Mouse (Mus musculus) CH12.LX (cell line): ENCODE results near the gene Foxp1.

ENCODE experiments used
- CTCF ChIP-seq, 2 experiments: IDR thresholded peaks in 1 of 2; conservative IDR thresholded peaks in 1 of 2; 2 replicates each; pipeline ENCODE4 v1.5.1; 2011 to 2012; ENCODE audit warnings: low read depth in 2 of 2, low read length in 2 of 2, improper control_type of control experiment in 1 of 2, inconsistent platforms in 1 of 2, mild to moderate bottlenecking in 1 of 2, moderate library complexity in 1 of 2
- E2F4 ChIP-seq: IDR thresholded peaks from 2 replicates; pipeline ENCODE4 v1.6.1; 2011; ENCODE audit warnings: low read depth, low read length, improper control_type of control experiment; ENCODE audit not compliant: insufficient replicate concordance
- EP300 ChIP-seq: IDR thresholded peaks from 2 replicates; pipeline ENCODE4 v1.6.1; 2011; ENCODE audit warnings: low read length, improper control_type of control experiment
- ETS1 ChIP-seq: conservative IDR thresholded peaks from 2 replicates; pipeline ENCODE4 v1.6.1; 2012; ENCODE audit warnings: low read depth, mild to moderate bottlenecking, inconsistent platforms, low read length, improper control_type of control experiment, moderate library complexity
- JUN ChIP-seq: IDR thresholded peaks from 2 replicates; pipeline ENCODE4 v1.6.1; 2011; ENCODE audit warnings: low read depth, mild to moderate bottlenecking, low read length, improper control_type of control experiment, moderate library complexity; ENCODE audit not compliant: insufficient read depth
- MEF2A ChIP-seq: IDR thresholded peaks from 2 replicates; pipeline ENCODE4 v1.6.1; 2014; ENCODE audit warnings: low read depth, mild to moderate bottlenecking, inconsistent platforms, low read length, improper control_type of control experiment, borderline replicate concordance
- MXI1 ChIP-seq: IDR thresholded peaks from 2 replicates; pipeline ENCODE4 v1.6.1; 2011; ENCODE audit warnings: mild to moderate bottlenecking, low read depth, low read length, improper control_type of control experiment
- NELFE ChIP-seq: IDR thresholded peaks from 2 replicates; pipeline ENCODE4 v1.6.1; 2011; ENCODE audit warnings: low read depth, low read length, improper control_type of control experiment
- NRF1 ChIP-seq: IDR thresholded peaks from 2 replicates; pipeline ENCODE4 v1.6.1; 2014; ENCODE audit warnings: low read depth, mild to moderate bottlenecking, inconsistent platforms, low read length, improper control_type of control experiment, moderate library complexity
- PAX5 ChIP-seq: IDR thresholded peaks from 2 replicates; pipeline ENCODE4 v1.6.1; 2012; ENCODE audit warnings: low read length, inconsistent platforms, mixed read lengths
- POLR2A ChIP-seq: IDR thresholded peaks from 2 replicates; pipeline ENCODE4 v1.6.1; 2011; ENCODE audit warnings: low read depth, mild to moderate bottlenecking, improper control_type of control experiment, low read length
- UBTF ChIP-seq: IDR thresholded peaks from 2 replicates; pipeline ENCODE4 v1.6.1; 2012; ENCODE audit warnings: low read depth, mild to moderate bottlenecking, inconsistent platforms, low read length, improper control_type of control experiment, moderate library complexity
- USF1 ChIP-seq: IDR thresholded peaks from 2 replicates; pipeline ENCODE4 v1.6.1; 2014; ENCODE audit warnings: low read depth, mild to moderate bottlenecking, inconsistent platforms, low read length, improper control_type of control experiment
- ZC3H11A ChIP-seq: IDR thresholded peaks from 2 replicates; pipeline ENCODE4 v1.6.1; 2012; ENCODE audit warnings: low read depth, mild to moderate bottlenecking, inconsistent platforms, low read length, improper control_type of control experiment

DNA sequence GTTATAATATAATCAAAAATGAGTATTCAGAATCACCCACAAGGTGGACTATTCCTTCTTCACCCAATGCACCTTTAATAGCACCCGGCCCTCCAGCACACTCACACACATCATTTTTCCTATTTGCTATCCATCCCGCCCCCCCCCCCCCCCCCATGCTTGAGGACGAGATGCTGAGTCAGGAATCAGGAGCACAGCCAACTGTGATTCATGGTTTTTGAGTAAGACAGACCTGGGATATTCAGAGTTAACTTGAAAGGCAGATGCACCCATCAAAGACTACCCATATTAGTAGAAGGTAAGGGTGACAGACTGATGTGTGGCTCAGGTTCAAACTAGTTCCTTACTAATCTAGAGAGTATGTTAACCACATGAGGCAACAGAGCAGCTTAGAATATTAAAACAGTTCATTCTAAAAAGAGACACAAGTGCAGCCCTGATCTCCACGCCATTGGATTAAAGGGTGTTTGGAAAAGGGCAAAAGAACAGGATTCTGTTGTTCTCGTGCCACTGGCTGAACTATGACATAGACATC lies 273.0 kb downstream of the Foxp1 start:
- no peak for TF ChIP-seq E2F4
- no peak for TF ChIP-seq ZC3H11A
- no peak for TF ChIP-seq NRF1
- no peak for TF ChIP-seq PAX5
- no peak for TF ChIP-seq POLR2A
- TF ChIP-seq CTCF (conservative IDR thresholded peaks at IDR 0.05 in 1 of 2, IDR thresholded peaks at IDR 0.05 in 1 of 2; ENCODE audit: low read depth in 2 of 2, low read length in 2 of 2), result no peak
- no peak for TF ChIP-seq USF1
- 0 out of 2 replicates have a peak, but pooled peaks have one; percentile 26 for TF ChIP-seq MXI1
- no peak for TF ChIP-seq UBTF
- TF ChIP-seq EP300, result peak; percentile 19; the same call in 1 of the 2 replicates
- peak; percentile 39; the same call in 1 of the 2 replicates for TF ChIP-seq ETS1
- no peak for TF ChIP-seq NELFE
- TF ChIP-seq JUN, result 0 out of 2 replicates have a peak, but pooled peaks have one; percentile 16
- peak; percentile 42; the same call in 1 of the 2 replicates for TF ChIP-seq MEF2A
